Mouse (Mus musculus): ENCODE results near the gene Brinp1.

The Brinp1 gene

GRCm38 (mm10) chr4:68806502-68806901 lies 147.7 kb downstream of the Brinp1 start:
- no peak for DNase-seq

GRCm38 (mm10) chr4:68801923-68802855 lies 152.0 kb downstream of the Brinp1 start:
- DNase-seq: no peak

GRCm38 (mm10) chr4:68790003-68790402 lies 164.2 kb downstream of the Brinp1 start:
- DNase-seq: no peak

- no peak for DNase-seq
Measured at GRCm38 (mm10) chr4:68788477-68788999, 165.7 kb downstream of the Brinp1 start.

- no peak for DNase-seq
Measured at GRCm38 (mm10) chr4:68787642-68788041, 166.6 kb downstream of the Brinp1 start.

GRCm38 (mm10) chr4:68768256-68768655 lies 185.9 kb downstream of the Brinp1 start:
- DNase-seq: no peak

GRCm38 (mm10) chr4:68767393-68767792 lies 186.8 kb downstream of the Brinp1 start:
- no peak for DNase-seq

- no peak for DNase-seq
Measured at GRCm38 (mm10) chr4:68765772-68766573, 188.2 kb downstream of the Brinp1 start.

- DNase-seq: no peak
Measured at GRCm38 (mm10) chr4:68764937-68765336, 189.3 kb downstream of the Brinp1 start.

- DNase-seq: no peak
Measured at GRCm38 (mm10) chr4:68720983-68721382, 233.2 kb downstream of the Brinp1 start.

Data from thymus, adult 18-20 months (tissue).